Mouse (Mus musculus) kidney, adult 2 months (tissue): ENCODE measurements around the gene Zfp598.

Experiments
- CTCF ChIP-seq: fragments of 200-500 bp; conservative IDR thresholded peaks from 2 replicates; pipeline ENCODE4 v1.5.1; 2011; ENCODE audit warnings: low read depth, mild to moderate bottlenecking, control low read depth, low read length, moderate library complexity, mixed read lengths; ENCODE audit not compliant: insufficient read depth, insufficient read length
- POLR2A ChIP-seq: fragments of 200-500 bp; IDR thresholded peaks from one replicate; pipeline ENCODE4 v1.6.1; 2011; ENCODE audit warnings: low read depth, low read length, control low read depth

GRCm38 (mm10) chr17:24723122-24723880 is 53.8 kb downstream of the Zfp598 start:
- TF ChIP-seq CTCF: no peak
- TF ChIP-seq POLR2A: no peak
